Mouse (Mus musculus) heart, postnatal 10 days (tissue): ENCODE measurements around the gene Piezo1. TPM values are rescaled to one million over a fixed set of nuclear protein-coding genes. Genes with fewer than 3 reads are reported as not detected.

Experiments used
- DNase-seq, 2 experiments: peaks; one replicate each; pipeline ENCODE4 v3.0.0; 2021
- intact Hi-C: fragments of 180-260 bp; cut with DNase I; formaldehyde crosslinking; loops from one replicate; pipeline ENCODE4 v1.15.1; 2025
- total RNA-seq, 2 experiments: library from RNA; stranded (reverse); gene quantifications; 2 replicates each; pipeline ENCODE4 v1.2.3; 2021

The Piezo1 gene
- total RNA-seq, 2 experiments from 2014 or later: 40.3 to 43.3 TPM

- no peak for DNase-seq
- intact Hi-C loops: no loop called here
Observed at GRCm38 (mm10) chr8:122571750-122572267, 20.7 kb upstream of the Piezo1 start.

GRCm38 (mm10) chr8:122571153-122571552 is 20.0 kb upstream of the Piezo1 start:
- intact Hi-C loops: no loop called here

DNA sequence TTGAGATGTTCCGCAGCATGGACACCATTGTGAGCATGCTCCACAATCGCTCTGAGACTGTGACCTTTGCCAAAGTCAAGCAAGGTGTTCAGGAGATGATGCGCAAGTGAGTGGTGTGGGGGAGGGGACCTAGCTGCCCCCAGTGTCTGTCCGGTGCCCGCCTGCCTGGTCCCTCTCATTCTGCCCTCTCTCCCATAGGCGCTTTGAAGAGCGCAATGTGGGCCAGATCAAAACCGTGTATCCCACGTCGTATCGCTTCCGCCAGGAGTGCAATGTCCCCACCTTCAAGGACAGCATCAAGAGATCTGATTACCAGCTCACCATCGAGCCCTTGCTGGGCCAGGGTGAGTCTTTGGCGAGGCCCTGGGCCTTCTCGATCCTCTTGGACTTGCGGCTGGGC is 18.9 kb upstream of the Piezo1 start:
- no peak for DNase-seq
- intact Hi-C loops: no loop called here

More at GRCm38 (mm10) chr8:122571153-122571552, 20.0 kb upstream of the Piezo1 start:
- DNase-seq: no peak

GRCm38 (mm10) chr8:122569329-122569728 is 18.2 kb upstream of the Piezo1 start:
- intact Hi-C loops: no loop called here

GRCm38 (mm10) chr8:122568881-122569309 is 17.8 kb upstream of the Piezo1 start:
- intact Hi-C loops: no loop called here
- no peak for DNase-seq

More at GRCm38 (mm10) chr8:122569329-122569728, 18.2 kb upstream of the Piezo1 start:
- no peak for DNase-seq

DNA sequence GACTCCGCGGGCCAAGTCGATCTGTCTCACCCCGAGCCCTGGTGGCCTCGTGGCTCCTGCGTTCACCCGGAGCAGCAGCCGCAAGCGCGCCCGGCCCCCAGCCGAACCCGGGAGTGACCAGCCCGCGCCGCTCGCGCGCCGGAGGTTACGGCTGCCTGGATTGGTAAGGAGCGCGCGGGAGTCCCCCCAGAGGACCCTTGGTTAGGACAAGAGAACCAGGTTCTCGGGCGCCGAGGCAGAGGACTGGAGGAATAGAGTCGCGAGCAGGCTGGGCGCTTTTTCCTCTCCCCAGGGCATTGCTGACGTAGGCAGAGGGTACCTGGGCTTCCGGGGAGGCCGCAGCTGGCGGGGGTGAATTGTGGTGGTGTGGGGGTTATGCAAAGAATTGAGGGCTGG is 17.0 kb upstream of the Piezo1 start:
- DNase-seq: no peak
- intact Hi-C loops: no loop called here

GRCm38 (mm10) chr8:122567361-122568108 is 16.4 kb upstream of the Piezo1 start, which contains the start of gene Cdt1:
Gene Cdt1, plus strand, starts transcription at chr8:122568015.
- peak; percentile 96 for DNase-seq
- intact Hi-C loops: loop anchor here (2.0 kb wide), 1 partner anchor 43 kb away; the partner anchor contains the start of genes Galns and Trappc2l

DNA sequence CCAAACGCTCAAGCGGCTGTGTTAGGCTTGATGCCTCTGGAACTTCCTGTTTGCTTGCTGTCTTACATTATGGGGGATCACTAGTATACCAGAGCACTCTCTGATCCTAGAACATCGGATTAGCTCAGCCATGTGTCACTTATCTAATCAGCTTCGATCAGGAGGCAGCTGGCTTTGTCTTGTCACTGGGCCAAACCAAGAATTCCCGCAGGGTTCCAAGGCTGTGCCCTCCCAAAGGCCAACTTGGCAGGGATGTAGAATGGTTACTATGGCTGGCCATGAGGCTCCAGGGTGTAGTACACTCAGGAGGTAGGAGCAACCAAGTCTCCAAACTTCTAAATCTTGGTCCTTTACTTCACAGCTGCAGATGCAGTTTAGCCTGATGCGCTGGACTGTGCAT is 15.6 kb upstream of the Piezo1 start:
- no peak for DNase-seq
- intact Hi-C loops: loop anchor here (2.0 kb wide), 1 partner anchor 44 kb away; the partner anchor contains the start of genes Galns and Trappc2l

- intact Hi-C loops: no loop called here
- no peak for DNase-seq
Observed at GRCm38 (mm10) chr8:122564363-122565352, 13.5 kb upstream of the Piezo1 start.

GRCm38 (mm10) chr8:122561199-122561598 is 10.1 kb upstream of the Piezo1 start:
- DNase-seq: no peak
- intact Hi-C loops: no loop called here

DNA sequence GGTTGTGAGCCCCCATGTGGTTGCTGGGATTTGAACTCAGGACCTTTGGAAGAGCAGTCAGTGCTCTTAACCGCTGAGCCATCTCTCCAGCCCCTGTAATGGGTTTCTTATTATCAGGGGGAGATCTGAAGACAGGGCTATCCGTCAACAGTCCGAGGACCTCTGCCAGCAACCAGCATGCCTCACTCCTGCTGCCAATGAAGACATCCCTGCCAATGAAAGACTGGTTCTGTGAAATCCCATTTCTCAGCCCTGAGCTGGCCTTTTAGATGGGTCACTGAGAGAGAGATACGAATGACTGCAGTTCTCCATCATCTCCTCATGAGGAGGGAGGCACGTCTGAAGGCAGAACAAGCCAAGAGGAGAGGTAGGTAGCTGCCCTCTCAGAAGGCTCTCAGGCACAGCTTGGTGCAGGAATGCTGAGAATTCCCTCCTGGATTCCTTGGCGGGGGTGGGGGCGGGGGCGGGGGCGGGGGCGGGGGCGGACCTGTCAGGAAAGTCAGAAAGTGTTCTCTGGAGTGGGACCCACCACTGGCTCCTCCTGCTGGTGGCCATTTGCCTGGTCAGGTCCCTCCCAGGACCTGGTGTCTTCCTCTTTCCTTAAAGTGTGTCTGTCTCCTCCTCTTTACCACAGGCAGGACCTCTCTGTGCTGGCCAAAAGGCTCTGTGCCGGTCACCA is 7.7 kb upstream of the Piezo1 start:
- DNase-seq: peak in 1 of 2 experiments; percentile 25
- intact Hi-C loops: no loop called here

GRCm38 (mm10) chr8:122557248-122558038 is 6.3 kb upstream of the Piezo1 start:
- no peak for DNase-seq
- intact Hi-C loops: no loop called here

DNA sequence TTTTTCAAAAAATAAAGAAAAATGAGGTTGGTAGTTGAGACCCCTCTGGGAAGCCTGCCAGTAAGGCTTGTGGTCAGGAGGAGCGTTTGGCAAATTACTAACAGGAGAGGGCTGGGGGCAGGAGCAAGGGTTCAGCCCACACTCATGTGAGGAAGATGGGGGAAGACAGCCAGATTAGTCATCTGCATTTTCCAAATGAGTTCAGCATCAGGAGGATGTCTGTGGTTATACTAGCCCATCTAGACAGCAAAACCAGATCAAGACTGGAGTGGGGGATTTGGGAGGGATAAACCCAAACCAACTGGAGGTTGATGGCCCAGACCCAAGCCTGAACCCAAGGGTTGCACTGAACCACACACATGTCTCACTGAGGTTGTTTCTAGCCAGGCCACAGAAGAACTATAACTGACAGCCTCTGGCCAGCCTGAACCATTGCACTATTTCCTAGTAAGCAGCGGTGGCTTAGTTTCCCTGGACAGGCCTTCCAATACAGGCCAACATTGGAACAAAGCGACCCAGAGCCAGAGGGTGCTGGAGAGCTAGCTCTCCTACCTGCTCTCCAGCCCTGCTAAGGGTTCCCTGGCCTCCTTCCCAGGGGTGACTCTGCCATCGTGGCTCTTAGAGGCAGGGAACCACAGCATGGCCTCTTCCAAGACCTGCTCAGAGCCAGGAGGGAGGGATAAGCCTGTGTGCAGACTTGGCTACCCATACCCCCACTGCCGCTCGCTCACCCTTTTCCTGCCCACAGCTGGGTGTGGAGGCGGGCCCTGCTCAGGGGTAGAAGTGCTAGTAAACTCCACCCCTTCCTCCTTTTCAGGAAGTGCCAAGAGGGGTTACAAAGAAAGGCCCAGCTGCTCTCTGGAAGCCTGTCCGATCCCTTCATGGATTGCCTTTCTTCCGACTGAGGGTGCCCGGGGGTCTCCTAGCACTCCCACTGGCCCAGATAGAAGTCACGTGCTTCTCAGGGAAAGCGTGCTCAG is 5.2 kb upstream of the Piezo1 start:
- intact Hi-C loops: no loop called here
- peak; percentile 65 to 70 for DNase-seq

DNA sequence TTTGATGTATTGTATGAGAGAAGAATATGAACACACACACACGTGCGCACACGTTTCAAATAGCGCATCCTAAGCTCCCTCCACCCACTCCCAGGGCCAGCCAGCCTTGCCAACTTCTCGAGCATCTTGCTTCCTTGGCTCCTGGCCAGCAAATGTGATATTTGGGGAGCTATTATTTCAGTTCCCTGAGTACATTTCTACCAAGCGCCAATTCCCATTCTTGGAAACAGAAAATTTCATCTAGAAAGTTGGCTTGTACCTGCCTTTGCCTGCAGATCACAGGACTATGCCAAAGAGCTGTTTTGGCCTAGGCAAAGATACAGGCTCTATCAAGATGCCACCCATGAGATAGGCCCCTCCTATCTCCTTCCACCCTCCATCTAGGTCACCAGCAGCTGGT is 3.7 kb upstream of the Piezo1 start:
- DNase-seq: no peak
- intact Hi-C loops: no loop called here

DNA sequence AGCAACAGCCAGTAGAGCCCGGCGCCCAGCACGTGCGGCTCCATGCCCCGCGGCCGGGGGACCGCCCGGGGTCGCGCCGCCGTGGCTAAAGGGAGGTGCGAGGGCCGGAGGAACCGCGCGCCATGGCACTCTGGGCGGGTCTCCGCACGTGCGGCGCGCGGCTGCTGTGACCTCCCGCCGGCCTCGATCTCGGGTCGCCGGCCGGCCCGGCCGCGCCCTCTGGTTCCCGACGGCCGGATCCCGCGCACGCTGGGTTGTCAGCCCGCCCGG is 199 bp downstream of the Piezo1 start:
- DNase-seq: no peak
- intact Hi-C loops: loop anchor here (1.0 kb wide), 1 partner anchor 50 kb away; no protein-coding TSS in a partner anchor

GRCm38 (mm10) chr8:122550234-122550994 is 715 bp downstream of the Piezo1 start:
- peak; percentile 69 to 74 for DNase-seq
- intact Hi-C loops: no loop called here

GRCm38 (mm10) chr8:122548891-122549439 is 2.2 kb downstream of the Piezo1 start:
- intact Hi-C loops: no loop called here
- no peak for DNase-seq

DNA sequence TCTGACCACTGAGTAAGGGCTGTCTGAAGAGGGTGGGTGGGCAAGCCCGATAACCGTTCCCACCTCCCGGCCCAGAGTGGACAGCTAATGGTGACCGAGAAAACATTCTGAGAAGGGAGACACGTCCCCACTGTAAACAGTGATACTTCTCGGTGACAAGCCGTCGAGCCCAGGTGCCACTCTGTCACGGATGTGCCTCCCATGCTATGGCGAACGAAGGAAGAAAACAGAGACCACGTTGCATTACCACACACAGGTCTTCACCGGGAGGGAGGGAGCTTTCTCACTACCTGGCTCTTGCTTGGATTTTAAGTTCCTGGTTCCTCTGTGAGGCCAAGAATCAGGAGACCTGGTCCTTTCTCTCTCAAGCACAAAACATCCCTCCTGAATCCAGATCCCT is 2.8 kb downstream of the Piezo1 start:
- no peak for DNase-seq
- intact Hi-C loops: no loop called here
